Mouse (Mus musculus): ENCODE data around the gene Cyp2w1. TPM values are rescaled to one million over a fixed set of nuclear protein-coding genes. Genes with fewer than 3 reads are reported as not detected.
"Not testable (repeated sequence)": the region's sequence is repeated elsewhere in the genome, so short reads cannot be mapped to it uniquely, and the experiment has no call there.

Cyp2w1 gene
- total RNA-seq, 4 experiments from 2014 or later: not detected

GRCm38 (mm10) chr5:139383234-139383633 is 30.8 kb downstream of the Cyp2w1 start:
- no peak for DNase-seq (ENCODE audit: low spot score)

- DNase-seq (ENCODE audit: low spot score): no peak
Observed at GRCm38 (mm10) chr5:139384531-139384930, 32.1 kb downstream of the Cyp2w1 start.

- DNase-seq (ENCODE audit: low spot score): no peak
Observed at GRCm38 (mm10) chr5:139386047-139386446, 33.6 kb downstream of the Cyp2w1 start.

- no peak for DNase-seq (ENCODE audit: low spot score)
Observed at GRCm38 (mm10) chr5:139387329-139388194, 35.1 kb downstream of the Cyp2w1 start.

GRCm38 (mm10) chr5:139388195-139388570 is 35.8 kb downstream of the Cyp2w1 start:
- peak; percentile 80 for DNase-seq (ENCODE audit: low spot score)

GRCm38 (mm10) chr5:139388694-139389675 is 36.6 kb downstream of the Cyp2w1 start:
- no peak for DNase-seq (ENCODE audit: low spot score)

- DNase-seq (ENCODE audit: low spot score): peak; percentile 73
Observed at GRCm38 (mm10) chr5:139389676-139390061, 37.3 kb downstream of the Cyp2w1 start.

- DNase-seq (ENCODE audit: low spot score): not testable (repeated sequence)
Observed at GRCm38 (mm10) chr5:139390324-139391119, 38.1 kb downstream of the Cyp2w1 start.

GRCm38 (mm10) chr5:139391309-139391990 is 39.0 kb downstream of the Cyp2w1 start:
- DNase-seq (ENCODE audit: low spot score): no peak

GRCm38 (mm10) chr5:139392219-139393196 is 40.1 kb downstream of the Cyp2w1 start:
- no peak for DNase-seq (ENCODE audit: low spot score)

GRCm38 (mm10) chr5:139393197-139393588 is 40.8 kb downstream of the Cyp2w1 start:
- no peak for DNase-seq (ENCODE audit: low spot score)

- DNase-seq (ENCODE audit: low spot score): no peak
Observed at GRCm38 (mm10) chr5:139394399-139394798, 42.0 kb downstream of the Cyp2w1 start.

- DNase-seq (ENCODE audit: low spot score): no peak
Observed at GRCm38 (mm10) chr5:139395528-139395927, 43.1 kb downstream of the Cyp2w1 start.

- no peak for DNase-seq (ENCODE audit: low spot score)
Observed at GRCm38 (mm10) chr5:139397359-139397916, 45.0 kb downstream of the Cyp2w1 start.

- DNase-seq (ENCODE audit: low spot score): peak; percentile 96
Observed at GRCm38 (mm10) chr5:139397959-139398753, 45.7 kb downstream of the Cyp2w1 start.

- DNase-seq (ENCODE audit: low spot score): no peak
Observed at GRCm38 (mm10) chr5:139398786-139399185, 46.4 kb downstream of the Cyp2w1 start.

GRCm38 (mm10) chr5:139399991-139400390 is 47.6 kb downstream of the Cyp2w1 start:
- no peak for DNase-seq (ENCODE audit: low spot score)

GRCm38 (mm10) chr5:139402106-139402505 is 49.7 kb downstream of the Cyp2w1 start:
- no peak for DNase-seq (ENCODE audit: low spot score)

Measured in heart, adult 8-10 months (tissue).